Mouse (Mus musculus) spleen, adult 2 months (tissue): ENCODE data around the gene Atp5g3. TPM values are rescaled to one million over a fixed set of nuclear protein-coding genes. Genes with fewer than 3 reads are reported as not detected.
"Not testable (repeated sequence)": the region's sequence is repeated elsewhere in the genome, so short reads cannot be mapped to it uniquely, and the experiment has no call there.

Experiments
- DNase-seq, 2 experiments: peaks; one replicate each; pipeline versions ENCODE4 v3.0.0 to v3.0.0-alpha.2; 2012 to 2021; ENCODE audit warnings: low spot score in 2 of 2, low read depth in 1 of 2
- H3K27ac ChIP-seq: fragments of 200-500 bp; 2 replicates; pipeline ENCODE4 v1.5.1; 2012; ENCODE audit warnings: low read length, inconsistent platforms; ENCODE audit not compliant: insufficient read depth
- H3K27me3 ChIP-seq: fragments of 200-500 bp; 2 replicates; pipeline ENCODE4 v1.6.1; 2012; ENCODE audit warnings: mild to moderate bottlenecking, moderate library complexity, low read length, inconsistent platforms; ENCODE audit not compliant: control insufficient read depth, insufficient read depth
- H3K36me3 ChIP-seq: fragments of 200-500 bp; 2 replicates; pipeline ENCODE4 v1.6.1; 2012; ENCODE audit warnings: mild to moderate bottlenecking, low read length, inconsistent platforms; ENCODE audit not compliant: control insufficient read depth, insufficient read depth
- H3K4me1 ChIP-seq: fragments of 200-500 bp; 2 replicates; pipeline ENCODE4 v1.6.1; 2011; ENCODE audit warnings: inconsistent platforms; ENCODE audit not compliant: control insufficient read depth, insufficient read depth, insufficient read length
- H3K4me3 ChIP-seq: fragments of 200-500 bp; 2 replicates; pipeline ENCODE4 v1.5.1; 2011; ENCODE audit warnings: mild to moderate bottlenecking, inconsistent platforms; ENCODE audit not compliant: insufficient read depth, insufficient read length; ENCODE audit errors: extremely low read depth
- CTCF ChIP-seq: fragments of 200-500 bp; IDR thresholded peaks from 2 replicates; pipeline ENCODE4 v1.5.1; 2011; ENCODE audit warnings: mild to moderate bottlenecking, inconsistent platforms; ENCODE audit not compliant: insufficient read depth, insufficient read length, insufficient replicate concordance; ENCODE audit errors: extremely low read depth
- POLR2A ChIP-seq: fragments of 200-500 bp; IDR thresholded peaks from 2 replicates; pipeline ENCODE4 v1.6.1; 2011; ENCODE audit warnings: low read depth, low read length, inconsistent platforms
- WGBS: fragments of 180-500 bp; shearing (Covaris S2); methylation state at CpG from one replicate; pipeline ENCODE4 v1.1.7; 2018; 5-methylcytosine and 5-hydroxymethylcytosine counted together
- polyA plus RNA-seq: library from polyadenylated mRNA; depleted of rRNA; stranded (reverse); fragments of >200 nt; gene quantifications from 2 replicates; pipeline ENCODE4 v1.2.3, GENCODE M21; 2012

Atp5g3 gene
- polyA plus RNA-seq, 1 experiment, result 155 TPM

GRCm38 (mm10) chr2:73901169-73901568 is 10.0 kb downstream of the Atp5g3 start:
- Histone ChIP-seq H3K4me3 (no peak overlapping the region), H3K4me1 (no peaks in the 10 kb centered on the region), H3K27ac (no peak overlapping the region), H3K27me3 (no peaks in the 10 kb centered on the region), H3K36me3 (no peaks in the 10 kb centered on the region)
- DNase-seq, result no peak
- TF ChIP-seq POLR2A, result no peak
- no peak for TF ChIP-seq CTCF

- WGBS, result 83% methylated on average over 1 of the region's 1 CpGs
- H3K4me1 ChIP-seq, result no peaks in the 10 kb centered on the region
- no peak overlapping the region for H3K27ac ChIP-seq
- no peaks in the 10 kb centered on the region for H3K27me3 ChIP-seq
- DNase-seq, result no peak
- H3K4me3 ChIP-seq, result no peak overlapping the region
- no peaks in the 10 kb centered on the region for H3K36me3 ChIP-seq
- no peak for TF ChIP-seq POLR2A
- TF ChIP-seq CTCF, result no peak
Observed at GRCm38 (mm10) chr2:73900364-73900763, 10.8 kb downstream of the Atp5g3 start.

DNA sequence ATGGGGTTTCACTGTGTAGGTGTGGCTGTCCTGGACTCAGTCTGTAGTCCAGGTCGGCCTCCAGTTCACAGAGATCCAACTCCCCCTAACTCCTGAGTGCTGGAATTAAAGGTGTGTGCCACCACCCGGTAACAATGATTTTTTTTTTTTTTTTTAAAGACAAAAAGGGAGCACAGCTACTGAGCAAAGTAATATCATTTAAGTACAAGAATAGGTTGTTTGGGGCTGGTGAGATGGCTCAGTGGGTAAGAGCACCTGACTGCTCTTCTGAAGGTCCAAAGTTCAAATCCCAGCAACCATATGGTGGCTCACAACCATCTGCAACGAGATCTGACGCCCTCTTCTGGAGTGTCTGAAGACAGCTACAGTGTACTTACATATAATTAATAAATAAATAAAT is 14.2 kb downstream of the Atp5g3 start:
- not testable (repeated sequence) for DNase-seq, H3K4me1 ChIP-seq
- WGBS, result 90% methylated on average over 4 of the region's 4 CpGs

DNA sequence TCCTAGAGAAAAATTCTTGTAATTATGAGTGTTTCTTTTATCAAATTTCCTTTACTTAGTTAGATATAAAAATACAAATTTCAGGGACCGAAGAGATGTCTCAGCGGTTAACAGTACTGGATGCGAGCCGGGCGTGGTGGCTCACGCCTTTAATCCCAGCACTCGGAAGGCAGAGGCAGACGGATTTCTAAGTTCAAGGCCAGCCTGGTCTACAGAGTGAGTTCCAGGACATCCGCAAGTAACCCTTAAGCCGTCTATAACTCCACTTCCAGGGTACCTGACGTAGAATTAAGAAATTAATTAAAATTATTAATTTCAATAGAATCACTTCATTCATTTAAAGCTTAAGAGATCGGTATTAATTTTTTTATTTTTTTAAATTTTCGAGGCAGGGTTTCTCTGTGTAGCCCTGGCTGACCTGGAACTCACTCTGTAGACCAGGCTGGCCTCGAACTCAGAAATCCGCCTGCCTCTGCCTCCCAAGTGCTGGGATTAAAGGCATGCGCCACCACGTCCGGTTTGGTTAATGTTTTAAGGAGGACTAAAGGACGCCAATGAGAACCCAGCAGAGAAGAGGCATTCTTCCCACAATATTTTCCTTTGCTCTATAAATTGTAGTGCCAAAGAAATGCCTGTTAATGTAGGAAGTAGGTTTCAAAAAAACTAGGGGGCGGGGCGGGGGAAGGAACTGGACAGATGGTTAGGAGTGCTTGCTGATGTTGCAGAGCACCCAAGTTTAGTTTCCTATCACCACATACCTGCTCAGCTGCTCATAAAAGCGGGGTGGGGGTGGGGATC is 17.5 kb downstream of the Atp5g3 start:
- no peak for DNase-seq

More for the DNA sequence above, 14.2 kb downstream of the Atp5g3 start:
- H3K36me3 ChIP-seq, H3K27me3 ChIP-seq, H3K4me3 ChIP-seq, H3K27ac ChIP-seq: not testable (repeated sequence)

GRCm38 (mm10) chr2:73892464-73893296 is 18.4 kb downstream of the Atp5g3 start, which contains the start of gene Atf2:
Gene Atf2, minus strand, starts transcription at chr2:73892639.
- H3K4me3 ChIP-seq, result peak within 1 kb of the TSS; percentile 95

More for the DNA sequence above, 17.5 kb downstream of the Atp5g3 start:
- Histone ChIP-seq H3K27ac (peak overlapping the region; percentile 23), H3K4me1 (peaks cover 2% of the 10 kb centered on the region; the same call in 1 of the 2 replicates), H3K4me3 (peak overlapping the region; percentile 32; the same call in 1 of the 2 replicates), H3K27me3 (no peaks in the 10 kb centered on the region), H3K36me3 (no peaks in the 10 kb centered on the region)
- no peak for TF ChIP-seq CTCF
- no peak for TF ChIP-seq POLR2A
- WGBS, result 60% methylated on average over 22 of the region's 22 CpGs

DNA sequence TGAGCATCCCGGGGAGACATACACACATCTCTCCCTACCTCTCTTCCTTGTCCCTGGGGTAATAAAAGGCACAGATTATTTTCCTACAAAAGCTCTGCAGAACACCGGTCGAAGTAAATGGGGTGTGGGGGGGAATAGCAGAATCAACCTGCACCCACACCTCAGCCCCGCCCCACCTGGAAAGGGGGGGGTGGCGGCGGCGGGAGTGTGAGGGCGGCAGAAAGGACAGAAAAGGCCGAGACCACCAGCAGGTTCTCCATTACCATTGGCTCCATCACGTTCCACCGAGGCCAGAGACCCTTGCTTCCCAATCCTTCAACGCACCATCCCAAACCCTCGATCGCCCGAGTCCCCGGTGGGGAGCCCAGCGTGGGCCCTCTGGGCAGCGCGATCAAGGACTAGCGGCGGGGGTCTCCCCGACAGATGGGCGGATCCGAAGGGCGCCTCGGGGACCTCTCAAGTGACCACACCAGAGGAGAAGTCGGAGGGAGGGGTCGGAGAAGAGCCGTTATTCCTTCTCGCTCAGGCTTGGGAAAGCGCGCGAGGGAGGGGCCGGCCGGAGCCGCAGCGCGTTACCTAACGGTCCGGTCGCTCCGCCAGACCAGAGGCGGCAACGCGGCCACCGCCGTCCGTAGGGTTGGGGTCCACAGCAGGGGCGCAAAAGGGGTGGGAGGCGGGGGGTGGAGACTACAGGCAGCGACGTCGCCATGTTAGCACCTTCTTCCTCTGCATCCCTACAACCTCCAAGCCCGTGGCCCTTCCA is 19.2 kb downstream of the Atp5g3 start:
- Histone ChIP-seq H3K36me3 (no peaks in the 10 kb centered on the region), H3K27ac (peak overlapping the region; percentile 89), H3K27me3 (no peaks in the 10 kb centered on the region), H3K4me1 (peaks cover 2% of the 10 kb centered on the region; the same call in 1 of the 2 replicates), H3K4me3 (peak overlapping the region; percentile 95)
- TF ChIP-seq POLR2A (no peak), CTCF (no peak)
- DNase-seq, result peak in 1 of 2 experiments; percentile 39
- under 1% methylated on average over 54 of the region's 54 CpGs for WGBS

More at GRCm38 (mm10) chr2:73892464-73893296, 18.4 kb downstream of the Atp5g3 start, which contains the start of gene Atf2:
- Histone ChIP-seq H3K4me1 (peaks cover 2% of the 10 kb centered on the region; the same call in 1 of the 2 replicates), H3K27ac (peak within 1 kb of the TSS; percentile 94), H3K27me3 (no peaks in the 10 kb centered on the region), H3K36me3 (no peaks in the 10 kb centered on the region)
- peak; percentile 99 for DNase-seq
- under 1% methylated on average over 63 of the region's 63 CpGs for WGBS
- TF ChIP-seq POLR2A (peak; percentile 89), CTCF (no peak)
